Mouse (Mus musculus) forebrain, embryonic 11.5 days (tissue): ENCODE measurements around the gene Gramd4. TPM values are rescaled to one million over a fixed set of nuclear protein-coding genes. Genes with fewer than 3 reads are reported as not detected.
A peak's percentile ranks its signal among the peaks of the same experiment; 100 is the strongest.

Source experiments
- ATAC-seq: fragments of 200-750 bp; cut with Nextera tagmentation; replicated peaks from 2 replicates; pipeline ENCODE4 v1.8.0; 2017; ENCODE audit warnings: moderate TSS enrichment; ENCODE audit not compliant: low FRiP score
- DNase-seq: peaks from one replicate; pipeline ENCODE4 v3.0.0-alpha.2; 2017; ENCODE audit warnings: low spot score
- H3K27ac ChIP-seq: fragments of 300-500 bp; sonication (generic); 2 replicates; pipeline ENCODE4 v1.5.1; 2014; ENCODE audit warnings: low read depth, low read length
- H3K27me3 ChIP-seq: fragments of 300-500 bp; sonication (generic); 2 replicates; pipeline ENCODE4 v1.6.1; 2014; ENCODE audit warnings: mild to moderate bottlenecking, low read length, mixed read lengths; ENCODE audit not compliant: control insufficient read depth, insufficient read depth
- H3K36me3 ChIP-seq: fragments of 300-500 bp; sonication (generic); 2 replicates; pipeline ENCODE4 v1.6.1; 2014; ENCODE audit warnings: mild to moderate bottlenecking, low read length, moderate library complexity, mixed read lengths; ENCODE audit not compliant: control insufficient read depth, insufficient read depth
- H3K4me1 ChIP-seq: fragments of 300-500 bp; sonication (generic); replicated peaks from 2 replicates; pipeline ENCODE4 v1.6.1; 2014; ENCODE audit warnings: low read length, mixed read lengths; ENCODE audit not compliant: control insufficient read depth, insufficient read depth
- H3K4me2 ChIP-seq: fragments of 300-500 bp; sonication (generic); 2 replicates; pipeline ENCODE4 v1.6.1; 2014; ENCODE audit warnings: low read depth, mild to moderate bottlenecking, low read length, moderate library complexity, mixed read lengths; ENCODE audit not compliant: severe bottlenecking
- H3K4me3 ChIP-seq: fragments of 300-500 bp; sonication (generic); 2 replicates; pipeline ENCODE4 v1.5.1; 2014; ENCODE audit warnings: low read depth, low read length
- H3K9ac ChIP-seq: fragments of 300-500 bp; sonication (generic); 2 replicates; pipeline ENCODE4 v1.6.1; 2014; ENCODE audit warnings: low read length
- H3K9me3 ChIP-seq: fragments of 300-500 bp; sonication (generic); 2 replicates; pipeline ENCODE4 v1.6.1; 2016; ENCODE audit warnings: low read length, mixed read lengths; ENCODE audit not compliant: control insufficient read depth
- WGBS: fragments of 180-500 bp; shearing (Covaris S2); extraction: QIAGEN DNeasy Blood & Tissue Kit; methylation state at CpG from one replicate; pipeline ENCODE4 v1.1.7; 2014; 5-methylcytosine and 5-hydroxymethylcytosine counted together
- polyA plus RNA-seq: library from polyadenylated mRNA; unstranded; fragments of >200 nt; fragmentation: Nextera tagmentation; extraction: Ambion mirVana; gene quantifications from 2 replicates; pipeline ENCODE4 v1.2.1, GENCODE M21; 2014

Gene Gramd4
- polyA plus RNA-seq, 1 experiment from 2014 or later, result 15.5 TPM

DNA sequence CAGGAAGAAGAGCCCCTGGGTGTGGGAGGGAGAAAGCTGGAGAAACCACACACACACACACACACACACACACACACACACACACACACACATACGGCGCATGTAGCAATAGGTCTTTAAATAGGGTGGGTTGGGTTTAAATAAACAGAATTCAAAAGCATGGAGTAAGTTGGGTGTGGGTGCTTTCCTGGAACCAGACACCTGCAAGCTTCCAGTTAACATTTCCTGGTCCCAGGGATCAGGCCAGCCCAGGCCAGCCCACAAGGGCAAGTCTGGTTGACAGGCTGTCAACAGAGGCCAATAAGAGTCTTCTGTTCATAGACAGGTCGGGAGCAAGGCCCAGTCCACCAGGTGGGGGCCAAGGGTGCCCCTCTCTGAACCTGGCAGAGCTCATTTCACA lies 21.6 kb upstream of the Gramd4 start:
- no peak overlapping the region for H3K4me2 ChIP-seq
- no peak overlapping the region for H3K4me3 ChIP-seq
- WGBS, result 77% methylated on average over 3 of the region's 3 CpGs
- H3K27me3 ChIP-seq, result peaks cover 16% of the 10 kb centered on the region
- H3K9me3 ChIP-seq, result peaks cover 13% of the 10 kb centered on the region; the same call in 1 of the 2 replicates
- H3K9ac ChIP-seq, result no peak overlapping the region
- ATAC-seq (no peak), DNase-seq (no peak)
- peaks cover 9% of the 10 kb centered on the region; the same call in 1 of the 2 replicates for H3K36me3 ChIP-seq
- H3K27ac ChIP-seq, result no peak overlapping the region
- peaks cover 8% of the 10 kb centered on the region for H3K4me1 ChIP-seq

DNA sequence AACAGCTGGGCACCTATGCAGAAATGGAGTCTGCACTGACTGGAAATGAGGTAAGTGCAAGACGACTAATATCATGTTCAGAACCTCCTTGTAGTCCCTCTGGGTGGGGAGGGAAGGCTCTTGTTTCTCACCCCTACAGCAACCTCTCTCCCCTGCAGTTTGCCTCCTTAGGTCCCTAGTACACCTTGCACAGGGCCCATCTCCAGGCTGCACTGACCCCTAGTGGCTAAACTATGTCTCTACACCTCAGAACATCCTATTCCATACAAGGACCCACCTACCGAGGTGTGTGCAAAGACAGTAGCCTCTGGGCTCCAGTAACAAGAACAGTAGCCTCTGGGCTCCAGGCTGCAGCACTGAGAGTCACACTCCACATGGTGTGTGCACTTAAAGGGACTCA lies 18.7 kb upstream of the Gramd4 start:
- no peak overlapping the region for H3K27ac ChIP-seq
- no peak overlapping the region for H3K4me3 ChIP-seq
- DNase-seq, result peak; percentile 88
- 1% methylated on average over 2 of the region's 2 CpGs for WGBS
- no peak overlapping the region for H3K4me2 ChIP-seq
- no peak overlapping the region for H3K9ac ChIP-seq
- ATAC-seq, result peak; percentile 54
- H3K27me3 ChIP-seq, result peaks cover under 1% of the 10 kb centered on the region; the same call in 1 of the 2 replicates
- H3K4me1 ChIP-seq, result peaks cover 5% of the 10 kb centered on the region
- H3K9me3 ChIP-seq, result no peaks in the 10 kb centered on the region
- H3K36me3 ChIP-seq, result no peaks in the 10 kb centered on the region

DNA sequence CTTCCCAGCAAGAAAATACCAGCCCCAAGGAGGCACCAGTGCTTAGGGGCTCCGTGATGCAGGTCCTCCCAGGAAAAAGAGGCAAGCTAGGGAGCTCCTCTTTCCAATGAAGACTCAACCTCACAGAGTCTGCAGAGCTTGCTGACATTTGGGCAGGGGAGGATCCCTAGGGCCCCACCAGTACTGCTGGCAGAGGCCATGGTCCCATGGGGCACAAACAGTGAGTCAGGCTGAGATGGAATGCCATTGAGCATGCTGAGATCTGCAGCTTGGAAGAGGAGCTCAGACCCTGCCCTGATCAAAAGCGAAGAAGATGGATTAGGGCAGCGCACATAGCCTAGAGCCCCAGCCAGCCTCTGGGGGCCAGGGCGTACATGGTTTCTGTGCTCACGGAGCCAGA lies 16.1 kb upstream of the Gramd4 start:
- no peak overlapping the region for H3K27ac ChIP-seq
- H3K4me1 ChIP-seq, result no peaks in the 10 kb centered on the region; the same call in 1 of the 2 replicates
- H3K27me3 ChIP-seq, result no peaks in the 10 kb centered on the region
- no peak overlapping the region for H3K9ac ChIP-seq
- WGBS, result 85% methylated on average over 5 of the region's 5 CpGs
- no peaks in the 10 kb centered on the region for H3K9me3 ChIP-seq
- no peak for DNase-seq
- no peak overlapping the region for H3K4me3 ChIP-seq
- no peak for ATAC-seq
- H3K36me3 ChIP-seq, result no peaks in the 10 kb centered on the region
- H3K4me2 ChIP-seq, result no peak overlapping the region

DNA sequence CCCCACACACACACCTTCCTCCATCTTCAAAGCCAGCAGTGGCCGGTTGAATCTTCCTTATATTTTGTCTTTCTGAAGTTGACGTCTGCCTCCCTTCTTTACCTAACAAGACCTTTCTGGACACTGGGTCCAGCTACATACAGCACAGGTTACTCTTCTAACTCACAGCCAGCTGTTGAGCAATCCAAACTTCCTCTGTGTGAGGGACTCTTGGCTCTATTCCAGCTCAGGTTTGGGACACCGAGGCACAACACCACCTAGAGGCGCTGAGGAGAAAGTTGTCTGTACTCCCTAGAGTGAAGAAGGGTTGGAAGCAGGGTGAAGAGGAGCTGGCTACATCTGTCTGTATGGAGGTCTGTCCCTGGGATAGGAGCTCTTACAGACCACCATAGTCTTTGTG lies 15.1 kb upstream of the Gramd4 start:
- H3K9me3 ChIP-seq, result no peaks in the 10 kb centered on the region
- DNase-seq (no peak), ATAC-seq (no peak)
- H3K36me3 ChIP-seq, result no peaks in the 10 kb centered on the region
- no peak overlapping the region for H3K4me3 ChIP-seq
- no peaks in the 10 kb centered on the region for H3K27me3 ChIP-seq
- no peak overlapping the region for H3K27ac ChIP-seq
- 44% methylated on average over 4 of the region's 4 CpGs for WGBS
- no peak overlapping the region for H3K4me2 ChIP-seq
- H3K9ac ChIP-seq, result no peak overlapping the region
- H3K4me1 ChIP-seq, result no peaks in the 10 kb centered on the region; the same call in 1 of the 2 replicates

DNA sequence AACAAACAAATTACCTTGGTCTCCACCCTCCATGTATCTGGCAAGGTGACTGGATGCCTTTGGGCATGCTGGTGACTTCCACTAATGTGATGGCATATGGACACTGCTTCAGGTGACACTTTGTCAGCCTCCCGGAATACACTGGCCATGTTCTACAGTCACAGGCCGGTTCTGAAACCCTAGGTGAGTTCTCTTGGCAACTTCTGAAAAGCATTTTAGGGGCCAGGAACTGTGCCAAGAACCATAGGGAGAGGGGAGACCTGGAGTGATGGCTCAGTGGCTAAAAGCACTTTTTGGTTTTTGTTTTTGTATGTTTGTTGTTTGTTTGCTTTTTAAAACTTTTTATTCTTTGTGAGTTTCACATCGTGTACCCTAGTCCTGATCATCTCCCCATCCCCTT lies 8.0 kb upstream of the Gramd4 start:
- Histone ChIP-seq H3K9ac (no peak overlapping the region), H3K4me2 (no peak overlapping the region), H3K27me3 (no peaks in the 10 kb centered on the region), H3K4me3 (no peak overlapping the region), H3K36me3 (no peaks in the 10 kb centered on the region), H3K9me3 (no peaks in the 10 kb centered on the region), H3K27ac (no peak overlapping the region), H3K4me1 (no peaks in the 10 kb centered on the region)
- no peak for DNase-seq
- 78% methylated on average over 3 of the region's 3 CpGs for WGBS
- ATAC-seq, result no peak

DNA sequence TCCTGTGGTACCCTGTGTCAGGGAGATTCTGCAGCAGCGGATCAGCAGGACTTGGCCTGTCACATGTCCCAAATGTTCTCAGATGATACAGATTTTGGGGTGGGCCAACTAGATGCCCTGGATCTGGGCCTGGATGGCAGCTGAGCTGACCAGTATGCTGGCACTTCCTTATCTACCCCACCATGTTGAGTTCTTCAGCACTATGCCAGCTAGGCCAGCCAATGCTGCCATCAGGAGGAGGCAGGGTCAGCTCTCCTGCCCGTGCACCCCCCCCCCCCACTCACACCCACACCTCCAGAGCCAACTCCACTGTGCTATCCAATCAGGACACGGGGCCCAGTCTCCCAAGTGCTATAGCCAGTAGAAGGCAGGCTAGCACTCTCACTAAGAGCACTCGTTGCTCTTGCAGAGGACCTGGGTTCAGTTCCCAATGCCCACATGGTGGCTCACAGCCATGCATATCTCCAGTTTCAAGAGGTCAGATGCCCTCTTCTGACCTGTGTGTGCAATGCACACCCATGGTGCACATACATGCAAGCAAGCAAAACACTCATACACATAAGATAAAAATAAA lies 7.2 kb upstream of the Gramd4 start:
- Histone ChIP-seq H3K4me1 (no peaks in the 10 kb centered on the region), H3K36me3 (no peaks in the 10 kb centered on the region), H3K27me3 (no peaks in the 10 kb centered on the region), H3K9ac (no peak overlapping the region), H3K4me3 (no peak overlapping the region), H3K27ac (no peak overlapping the region), H3K9me3 (no peaks in the 10 kb centered on the region), H3K4me2 (no peak overlapping the region)
- ATAC-seq (no peak), DNase-seq (no peak)
- WGBS, result 68% methylated on average over 4 of the region's 4 CpGs

DNA sequence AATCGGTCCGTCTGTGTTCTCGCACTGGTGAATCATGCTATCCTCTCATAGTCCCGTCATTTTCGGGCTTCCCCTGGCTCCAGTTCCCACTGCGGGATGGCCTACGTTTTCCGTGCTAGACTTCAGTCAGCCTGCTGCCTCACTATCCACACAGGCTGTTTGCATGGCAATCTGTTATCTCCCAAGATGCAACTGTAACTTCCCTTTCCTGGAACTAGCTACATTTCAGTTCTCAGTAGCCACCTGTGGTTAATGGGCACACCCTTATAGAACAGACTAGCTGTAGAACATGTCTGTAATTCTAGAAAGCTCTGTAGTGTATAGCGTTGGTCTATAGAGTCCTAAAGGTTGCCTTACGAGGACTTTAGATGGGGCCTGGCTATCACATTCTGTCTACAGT lies 6.3 kb upstream of the Gramd4 start:
- Histone ChIP-seq H3K27me3 (no peaks in the 10 kb centered on the region; the same call in 1 of the 2 replicates), H3K27ac (no peak overlapping the region), H3K4me3 (no peak overlapping the region), H3K36me3 (no peaks in the 10 kb centered on the region), H3K4me1 (no peaks in the 10 kb centered on the region), H3K9ac (no peak overlapping the region), H3K4me2 (no peak overlapping the region), H3K9me3 (no peaks in the 10 kb centered on the region)
- ATAC-seq (no peak), DNase-seq (no peak)
- WGBS, result 93% methylated on average over 10 of the region's 10 CpGs

DNA sequence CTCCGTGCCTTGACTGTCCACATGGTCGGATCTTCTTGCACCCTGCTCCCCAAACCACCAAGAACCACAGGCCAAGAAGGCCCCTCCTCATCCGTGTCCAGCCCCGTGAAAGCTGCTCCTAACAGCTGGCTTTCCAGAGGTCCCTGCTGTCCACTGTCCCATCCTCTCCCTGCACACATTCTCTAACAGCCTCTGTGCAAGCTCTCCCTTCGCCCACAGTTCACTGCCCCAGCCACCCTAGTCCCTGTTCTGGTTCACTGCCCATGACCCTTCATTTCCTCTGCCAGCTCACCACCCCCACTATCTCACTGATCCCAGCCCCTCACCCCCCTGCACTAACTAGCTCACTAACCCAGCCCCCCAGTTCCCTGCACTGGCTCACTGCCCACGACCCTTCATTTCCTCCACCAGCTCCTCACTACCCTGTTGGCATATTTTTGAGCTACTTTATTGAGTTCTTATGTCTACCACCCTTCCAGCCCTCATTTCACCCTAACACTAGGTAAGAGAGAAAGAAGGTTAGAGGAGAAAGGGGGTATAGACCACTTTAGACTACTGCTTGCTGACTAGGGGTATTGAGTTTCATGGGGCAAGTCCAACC lies 5.5 kb upstream of the Gramd4 start:
- Histone ChIP-seq H3K27ac (no peak overlapping the region), H3K9ac (no peak overlapping the region), H3K36me3 (no peaks in the 10 kb centered on the region), H3K9me3 (no peaks in the 10 kb centered on the region), H3K4me1 (no peaks in the 10 kb centered on the region), H3K27me3 (no peaks in the 10 kb centered on the region; the same call in 1 of the 2 replicates), H3K4me2 (no peak overlapping the region), H3K4me3 (no peak overlapping the region)
- WGBS, result 66% methylated on average over 6 of the region's 6 CpGs
- DNase-seq, result no peak
- no peak for ATAC-seq
